Mouse (Mus musculus) CH12.LX (cell line): ENCODE results near the gene Moxd1. TPM values are rescaled to one million over a fixed set of nuclear protein-coding genes. Genes with fewer than 3 reads are reported as not detected.

Experiments used
- DNase-seq: peaks from one replicate; pipeline ENCODE4 v3.0.0-alpha.2; 2013; ENCODE audit errors: extremely low read depth
- H3K27ac ChIP-seq: 2 replicates; pipeline ENCODE4 v1.5.1; 2012; ENCODE audit warnings: low read depth, mild to moderate bottlenecking, control low read depth, moderate library complexity; ENCODE audit not compliant: insufficient read depth
- H3K27me3 ChIP-seq: replicated peaks from 2 replicates; pipeline ENCODE3; 2012; ENCODE audit warnings: inconsistent platforms
- H3K36me3 ChIP-seq, 2 experiments: replicated peaks in 1 of 2; 2 replicates each; pipeline versions ENCODE3 to v1.6.1; 2012; ENCODE audit warnings: inconsistent platforms in 1 of 2, low read length in 1 of 2, mild to moderate bottlenecking in 1 of 2, mixed read lengths in 1 of 2, moderate library complexity in 1 of 2; ENCODE audit not compliant: control insufficient read depth in 1 of 2, insufficient read depth in 1 of 2
- H3K4me1 ChIP-seq, 2 experiments: 2 replicates each; pipeline ENCODE4 v1.6.1; 2012; ENCODE audit warnings: inconsistent platforms in 1 of 2, moderate library complexity in 1 of 2; ENCODE audit not compliant: insufficient read depth in 2 of 2, control insufficient read depth in 1 of 2
- H3K4me2 ChIP-seq: 2 replicates; pipeline ENCODE4 v1.6.1; 2012; ENCODE audit warnings: low read depth, mild to moderate bottlenecking, control low read depth; ENCODE audit not compliant: poor library complexity, insufficient read depth, severe bottlenecking
- H3K4me3 ChIP-seq, 3 experiments: fragments of 150-350 bp in 1 of 3; sonication (generic) in 1 of 3; replicated peaks in 1 of 3; 2 replicates each; pipeline versions ENCODE3 to v1.5.1; 2011 to 2012; ENCODE audit warnings: low read depth in 2 of 3, low read length in 2 of 3, mild to moderate bottlenecking in 2 of 3, moderate library complexity in 2 of 3, control low read depth in 1 of 3, improper control_type of control experiment in 1 of 3, inconsistent platforms in 1 of 3, mixed read lengths in 1 of 3; ENCODE audit not compliant: poor library complexity in 1 of 3
- H3K79me2 ChIP-seq: replicated peaks from 2 replicates; pipeline ENCODE4 v1.6.1; 2012; ENCODE audit warnings: mild to moderate bottlenecking, moderate library complexity; ENCODE audit not compliant: control insufficient read depth, poor library complexity, insufficient read depth, severe bottlenecking; ENCODE audit errors: extremely low read depth
- H3K9ac ChIP-seq: 2 replicates; pipeline ENCODE4 v1.6.1; 2012; ENCODE audit warnings: low read depth, mild to moderate bottlenecking, control low read depth, moderate library complexity; ENCODE audit not compliant: insufficient read depth
- H3K9me3 ChIP-seq: replicated peaks from 2 replicates; pipeline ENCODE3; 2012; ENCODE audit warnings: low read length, inconsistent platforms, mixed read lengths
- CHD1 ChIP-seq: IDR thresholded peaks from 2 replicates; pipeline ENCODE4 v1.6.1; 2012; ENCODE audit warnings: low read depth, low read length, improper control_type of control experiment, inconsistent platforms
- CTCF ChIP-seq, 2 experiments: IDR thresholded peaks in 1 of 2; conservative IDR thresholded peaks in 1 of 2; 2 replicates each; pipeline ENCODE4 v1.5.1; 2011 to 2012; ENCODE audit warnings: low read depth in 2 of 2, low read length in 2 of 2, improper control_type of control experiment in 1 of 2, inconsistent platforms in 1 of 2, mild to moderate bottlenecking in 1 of 2, moderate library complexity in 1 of 2
- ELF1 ChIP-seq: IDR thresholded peaks from 2 replicates; pipeline ENCODE4 v1.6.1; 2014; ENCODE audit warnings: low read depth, mild to moderate bottlenecking, inconsistent platforms, low read length, improper control_type of control experiment
- GABPA ChIP-seq: IDR thresholded peaks from 2 replicates; pipeline ENCODE4 v1.6.1; 2012; ENCODE audit warnings: low read depth, low read length, improper control_type of control experiment, inconsistent platforms; ENCODE audit not compliant: insufficient replicate concordance
- HCFC1 ChIP-seq: IDR thresholded peaks from 2 replicates; pipeline ENCODE4 v1.6.1; 2012; ENCODE audit warnings: low read depth, mild to moderate bottlenecking, inconsistent platforms, low read length, improper control_type of control experiment
- IRF4 ChIP-seq: IDR thresholded peaks from 2 replicates; pipeline ENCODE4 v1.6.1; 2014; ENCODE audit warnings: low read depth, mild to moderate bottlenecking, inconsistent platforms, low read length, improper control_type of control experiment
- JUN ChIP-seq: IDR thresholded peaks from 2 replicates; pipeline ENCODE4 v1.6.1; 2011; ENCODE audit warnings: low read depth, mild to moderate bottlenecking, low read length, improper control_type of control experiment, moderate library complexity; ENCODE audit not compliant: insufficient read depth
- KAT2A ChIP-seq: IDR thresholded peaks from 2 replicates; pipeline ENCODE4 v1.6.1; 2012; ENCODE audit warnings: low read length, improper control_type of control experiment, inconsistent platforms; ENCODE audit not compliant: insufficient replicate concordance
- MEF2A ChIP-seq: IDR thresholded peaks from 2 replicates; pipeline ENCODE4 v1.6.1; 2014; ENCODE audit warnings: low read depth, mild to moderate bottlenecking, inconsistent platforms, low read length, improper control_type of control experiment, borderline replicate concordance
- MXI1 ChIP-seq: IDR thresholded peaks from 2 replicates; pipeline ENCODE4 v1.6.1; 2011; ENCODE audit warnings: mild to moderate bottlenecking, low read depth, low read length, improper control_type of control experiment
- NELFE ChIP-seq: IDR thresholded peaks from 2 replicates; pipeline ENCODE4 v1.6.1; 2011; ENCODE audit warnings: low read depth, low read length, improper control_type of control experiment
- RCOR1 ChIP-seq: conservative IDR thresholded peaks from 2 replicates; pipeline ENCODE4 v1.6.1; 2012; ENCODE audit warnings: low read depth, mild to moderate bottlenecking, inconsistent platforms, low read length, improper control_type of control experiment
- TBP ChIP-seq: conservative IDR thresholded peaks from 2 replicates; pipeline ENCODE4 v1.6.1; 2011; ENCODE audit warnings: low read depth, low read length, improper control_type of control experiment
- USF1 ChIP-seq: IDR thresholded peaks from 2 replicates; pipeline ENCODE4 v1.6.1; 2014; ENCODE audit warnings: low read depth, mild to moderate bottlenecking, inconsistent platforms, low read length, improper control_type of control experiment
- USF2 ChIP-seq: conservative IDR thresholded peaks from 2 replicates; pipeline ENCODE4 v1.6.1; 2011; ENCODE audit warnings: low read depth, low read length, improper control_type of control experiment
- ZKSCAN1 ChIP-seq: IDR thresholded peaks from 2 replicates; pipeline ENCODE4 v1.6.1; 2012; ENCODE audit warnings: low read depth, inconsistent platforms, low read length, improper control_type of control experiment, borderline replicate concordance
- ZNF384 ChIP-seq: IDR thresholded peaks from 2 replicates; pipeline ENCODE4 v1.6.1; 2012; ENCODE audit warnings: low read depth, low read length, improper control_type of control experiment, inconsistent platforms
- dilution Hi-C: fragments of 300-500 bp; cut with MboI; formaldehyde crosslinking; loops from 2 replicates; pipeline ENCODE4 v1.14.3; 2020; ENCODE audit warnings: low sequenced_read_pairs; ENCODE audit not compliant: extremely low pct_unique_long_range_greater_than_20kb, extremely low pct_ligation_motif_present
- in situ Hi-C: fragments of 300-500 bp; cut with MboI; formaldehyde crosslinking; loops from 3 replicates; pipeline ENCODE4 v1.14.3; 2019; ENCODE audit warnings: low sequenced_read_pairs, low pct_ligation_motif_present, low pct_unique_long_range_greater_than_20kb, mixed read lengths
- polyA plus RNA-seq: library from polyadenylated mRNA; unstranded; fragments of >175 nt; gene quantifications from 2 replicates; pipeline ENCODE4 v1.2.1, GENCODE M21; 2012; ENCODE audit warnings: low read depth; ENCODE audit not compliant: insufficient read length
- total RNA-seq, 2 experiments: library from RNA; depleted of rRNA; stranded (reverse); fragments of 300-350 nt in 1 of 2; fragments of >200 nt in 1 of 2; gene quantifications; 2 replicates each; pipeline ENCODE4 v1.2.3; 2012 to 2014

The Moxd1 gene
- total and polyA plus RNA-seq, 3 experiments, result not detected

GRCm38 (mm10) chr10:24259794-24260590, 36.7 kb downstream of the Moxd1 start:
- Histone ChIP-seq H3K4me1 (0 out of 4 replicates have a peak, but pooled peaks cover 0 to 2% of the 10 kb centered on the region in 2 experiments), H3K27me3 (no peaks in the 10 kb centered on the region), H3K4me2 (no peak overlapping the region), H3K9me3 (no peaks in the 10 kb centered on the region), H3K27ac (no peak overlapping the region), H3K36me3 (no peaks in the 10 kb centered on the region), H3K79me2 (no peaks in the 10 kb centered on the region), H3K4me3 (no peak overlapping the region), H3K9ac (no peak overlapping the region)
- TF ChIP-seq NELFE, result no peak
- in situ Hi-C loops, result no loop called here
- DNase-seq, result no peak
- dilution Hi-C loops, result no loop called here

GRCm38 (mm10) chr10:24267520-24267919, 44.2 kb downstream of the Moxd1 start:
- no peak overlapping the region for H3K4me3 ChIP-seq
- TF ChIP-seq MXI1, result no peak
- no peak for TF ChIP-seq JUN
- TF ChIP-seq ZNF384, result no peak
- no peak for TF ChIP-seq IRF4
- no peak for TF ChIP-seq KAT2A
- TF ChIP-seq HCFC1, result no peak
- TF ChIP-seq RCOR1, result no peak
- TF ChIP-seq TBP, result no peak
- no peak for TF ChIP-seq ELF1
- TF ChIP-seq GABPA, result no peak
- no peak for TF ChIP-seq ZKSCAN1
- TF ChIP-seq CHD1, result no peak
- TF ChIP-seq CTCF (conservative IDR thresholded peaks at IDR 0.05 in 1 of 2, IDR thresholded peaks at IDR 0.05 in 1 of 2; ENCODE audit: low read depth in 2 of 2, low read length in 2 of 2), result no peak
- TF ChIP-seq MEF2A, result no peak
- no peak for TF ChIP-seq USF1
- no peak for TF ChIP-seq USF2
- TF ChIP-seq, all 38 proteins: peak for 0
- H3K4me1 ChIP-seq, result 0 out of 4 replicates have a peak, but pooled peaks cover 0 to 5% of the 10 kb centered on the region in 2 experiments
- no peaks in the 10 kb centered on the region for H3K36me3 ChIP-seq
- no peaks in the 10 kb centered on the region for H3K27me3 ChIP-seq
- no peak overlapping the region for H3K9ac ChIP-seq
- dilution Hi-C loops, result no loop called here
- H3K79me2 ChIP-seq, result no peaks in the 10 kb centered on the region
- DNase-seq, result no peak
- no peaks in the 10 kb centered on the region for H3K9me3 ChIP-seq
- H3K27ac ChIP-seq, result no peak overlapping the region
- no peak overlapping the region for H3K4me2 ChIP-seq
- in situ Hi-C loops, result no loop called here
